Mouse (Mus musculus): ENCODE results near the gene Pyurf.
A peak's percentile ranks its signal among the peaks of the same experiment; 100 is the strongest.

Pyurf gene

DNA sequence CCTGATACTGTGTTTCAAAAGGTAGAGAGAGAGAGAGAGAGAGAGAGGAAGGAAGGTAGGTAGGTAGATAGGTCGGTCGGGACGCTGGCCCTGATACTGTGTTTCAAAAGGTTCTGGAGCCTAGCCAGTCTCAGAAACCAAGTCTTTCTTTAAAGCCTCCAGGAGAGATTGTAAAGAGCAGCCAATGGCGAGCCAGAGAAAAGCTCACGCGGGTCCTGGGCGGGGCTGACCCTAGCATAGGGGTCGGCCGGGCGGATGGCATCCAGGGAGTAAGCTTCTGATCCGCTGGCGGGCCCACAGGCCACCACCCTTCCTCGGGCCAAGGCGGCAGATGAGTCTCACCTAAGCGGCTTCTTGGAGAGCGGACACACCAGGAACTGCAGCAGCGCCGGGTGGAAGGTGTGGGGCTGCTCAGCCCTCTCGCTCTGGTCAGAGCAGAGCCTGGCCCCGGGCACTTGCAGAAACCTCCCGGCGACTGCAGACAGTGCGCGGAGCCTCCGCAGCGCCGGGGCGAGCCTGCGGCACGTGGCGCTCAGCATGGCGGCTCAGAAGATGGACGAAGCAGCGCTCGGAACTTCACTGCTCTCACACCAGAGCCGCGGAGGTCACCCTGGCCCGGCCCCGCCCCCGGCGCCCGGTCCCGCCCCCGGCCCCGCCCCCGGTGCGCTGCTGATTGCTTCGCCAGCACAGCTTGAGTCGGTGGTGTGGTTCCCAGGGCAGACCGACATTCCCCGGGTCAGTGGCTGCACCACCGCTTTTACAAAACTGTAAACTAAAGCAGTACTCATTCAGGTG, at the start of gene Pyurf:
Gene Pyurf (minus strand): TSS at position 612 of the 795 bp plus-strand sequence.
- DNase-seq: peak; percentile 94

DNA sequence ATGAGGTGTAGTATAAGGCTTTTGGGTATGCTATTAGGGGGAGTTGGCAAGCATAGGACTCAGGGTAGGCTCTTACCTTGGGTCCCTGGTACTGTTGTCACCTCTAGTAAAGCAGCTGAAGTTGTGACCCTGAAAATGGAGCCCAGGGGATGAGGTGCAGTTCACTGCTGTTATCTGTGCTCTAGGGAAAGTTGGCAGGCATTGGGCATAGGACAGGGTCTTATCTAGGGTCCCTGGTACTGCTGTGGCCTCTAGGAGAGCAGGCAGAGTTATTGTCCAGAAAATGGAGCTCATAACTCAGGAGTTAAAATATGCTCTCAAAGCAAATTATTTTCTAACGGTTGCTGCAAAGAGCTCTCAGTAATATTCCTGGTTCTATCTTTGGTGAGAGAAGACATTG, 29.5 kb upstream of the Pyurf start:
- DNase-seq: no peak

DNA sequence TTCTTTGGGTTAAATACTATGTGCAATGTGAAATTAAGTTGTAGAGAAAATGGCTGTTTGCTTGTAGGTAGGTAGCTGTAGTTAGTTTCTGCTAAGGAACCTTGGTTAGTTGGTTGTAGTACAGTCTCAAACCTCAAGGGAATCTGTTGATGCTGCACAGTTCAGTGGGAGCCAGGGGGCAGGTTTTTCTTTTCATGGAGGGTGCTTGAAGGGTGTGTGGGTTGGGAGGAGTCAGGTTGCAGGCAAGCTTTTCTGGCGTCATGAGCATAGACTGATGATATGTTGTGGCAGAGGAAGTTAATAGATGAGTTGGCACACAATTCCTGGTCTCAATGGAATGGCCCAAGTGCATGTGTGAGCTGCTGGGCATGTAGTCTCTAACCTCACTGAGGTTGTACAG, 19.8 kb upstream of the Pyurf start:
- DNase-seq: no peak

DNA sequence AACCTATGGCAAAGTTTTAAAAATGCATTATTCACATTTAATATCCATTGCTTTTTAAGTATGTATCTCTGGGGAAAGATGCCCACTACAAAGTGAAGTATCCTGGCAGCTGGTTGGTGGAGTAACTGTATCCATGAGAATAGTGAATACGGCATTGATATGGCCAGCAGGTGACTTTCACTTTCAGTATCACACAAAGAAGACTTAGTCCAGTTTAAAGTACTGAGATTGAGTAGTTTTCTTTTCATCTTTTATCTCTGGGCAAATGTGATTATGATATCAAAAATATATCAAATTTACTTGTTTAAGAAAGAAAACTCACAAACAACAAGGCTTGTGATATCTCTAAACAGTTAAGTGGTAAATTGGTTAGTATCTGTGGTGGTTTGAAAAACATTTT, 14.8 kb upstream of the Pyurf start:
- DNase-seq: no peak

DNA sequence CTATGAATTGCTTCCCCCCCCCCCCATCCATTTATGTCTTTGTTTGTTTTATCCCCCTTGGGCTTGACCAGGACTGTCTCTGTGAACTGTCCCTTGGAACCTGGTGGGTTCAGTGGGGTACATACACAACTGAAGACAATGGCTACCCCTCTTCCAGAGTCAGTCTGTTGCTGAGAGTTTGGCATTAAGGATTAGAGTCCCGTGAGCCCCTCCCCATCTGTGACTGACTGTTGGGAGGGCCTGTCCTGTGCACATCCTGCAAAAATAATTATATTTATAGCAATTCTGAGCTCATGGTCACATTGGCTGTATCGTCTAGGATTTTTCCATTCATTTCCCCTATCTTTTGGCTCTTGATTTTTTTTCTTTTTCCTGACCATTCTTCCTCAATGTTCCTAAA, 11.8 kb upstream of the Pyurf start:
- peak; percentile 16 for DNase-seq

DNA sequence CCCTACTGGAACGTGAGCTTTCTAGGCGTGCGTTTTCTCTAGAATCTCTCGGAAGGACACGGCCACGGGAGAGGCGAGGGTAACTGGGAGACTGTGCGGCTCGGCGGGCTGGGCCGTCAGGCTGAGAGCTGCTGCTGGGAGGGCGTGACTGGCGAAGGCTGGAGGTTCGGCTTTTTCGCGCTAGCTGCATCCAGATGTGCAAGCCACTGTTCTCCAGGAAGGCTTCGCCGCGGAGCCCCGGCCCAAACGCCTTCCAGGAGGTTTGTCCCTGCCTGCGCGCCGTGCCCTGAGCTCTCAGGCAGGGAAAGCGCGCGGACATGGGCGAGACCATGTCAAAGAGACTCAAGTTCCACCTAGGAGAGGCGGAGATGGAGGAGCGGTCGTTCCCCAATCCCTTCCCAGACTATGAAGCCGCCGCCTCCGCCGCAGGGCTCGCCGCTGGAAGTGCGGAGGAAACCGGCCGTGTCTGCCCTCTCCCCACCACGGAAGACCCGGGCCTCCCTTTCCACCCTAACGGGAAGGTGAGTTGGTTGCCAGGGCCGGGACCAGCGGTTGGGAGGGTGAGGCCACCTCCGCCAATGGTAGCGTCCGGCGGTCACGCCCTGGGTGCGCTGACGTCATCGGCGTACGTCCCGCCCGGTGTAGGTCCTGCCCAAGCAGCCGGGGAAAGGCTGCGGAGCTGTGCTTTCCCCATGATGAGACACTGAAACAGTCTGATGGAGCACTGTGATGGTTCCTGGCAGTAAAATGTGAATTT, 11.0 kb upstream of the Pyurf start:
- peak; percentile 98 for DNase-seq

DNA sequence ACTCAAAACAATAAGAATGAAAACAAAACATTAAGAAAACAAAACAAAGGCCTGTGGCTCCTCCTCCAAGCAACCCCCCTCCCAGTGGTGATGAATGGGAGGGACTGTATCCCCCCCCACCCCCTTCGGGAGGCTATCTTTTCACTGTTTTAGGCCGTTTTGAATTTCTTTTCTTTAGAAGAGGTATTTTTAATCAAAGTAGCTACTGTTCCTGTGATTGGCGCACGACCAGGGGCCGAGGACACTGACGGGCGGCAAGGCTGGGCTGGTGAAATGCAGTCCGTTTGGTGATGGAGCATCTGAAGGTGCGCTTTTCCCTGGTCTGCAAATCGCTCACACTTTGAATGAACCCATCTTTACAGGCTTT, 10.5 kb upstream of the Pyurf start, which contains the start of gene Lancl2:
Gene Lancl2 (plus strand): TSS at position 165 of the 367 bp plus-strand sequence.
- DNase-seq: peak; percentile 48

DNA sequence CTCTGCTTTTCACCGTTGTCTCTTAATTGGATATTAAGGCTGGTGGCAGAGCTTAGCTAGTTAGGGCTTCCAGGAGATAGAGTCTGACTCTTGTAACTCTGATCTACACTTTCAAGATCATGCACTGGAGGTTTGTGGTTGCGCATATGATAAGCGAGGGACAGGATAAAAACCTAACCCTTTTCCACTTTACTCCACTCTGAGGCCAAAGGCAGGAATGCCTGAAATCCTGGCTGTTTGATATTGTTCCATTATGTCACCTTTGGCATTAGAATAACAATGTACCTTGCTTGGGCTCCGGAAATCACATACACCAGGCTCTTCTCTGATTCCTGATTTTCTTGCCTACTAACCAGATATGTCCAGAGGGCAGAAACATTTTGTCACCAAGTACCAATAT, 9.8 kb upstream of the Pyurf start:
- no peak for DNase-seq

DNA sequence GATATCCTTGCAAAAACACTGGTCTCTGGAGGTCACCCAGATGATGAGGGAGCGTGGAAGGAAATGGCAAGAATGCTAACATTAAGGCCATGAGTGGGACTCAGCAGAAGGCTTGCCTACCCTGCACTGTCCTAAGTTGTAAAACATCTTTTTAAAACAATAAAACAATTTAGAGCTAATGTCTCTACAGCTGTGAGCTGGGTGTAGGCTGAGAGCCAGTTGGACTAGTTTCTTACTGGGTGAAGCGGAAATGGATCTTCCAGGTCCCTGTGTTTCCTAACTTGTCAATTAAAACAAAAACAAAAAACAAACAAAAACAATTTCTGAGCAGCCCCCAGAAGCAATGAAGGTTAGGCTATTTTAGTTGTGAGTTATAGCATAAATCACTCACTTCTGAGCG, 1.2 kb upstream of the Pyurf start:
- DNase-seq: no peak

DNA sequence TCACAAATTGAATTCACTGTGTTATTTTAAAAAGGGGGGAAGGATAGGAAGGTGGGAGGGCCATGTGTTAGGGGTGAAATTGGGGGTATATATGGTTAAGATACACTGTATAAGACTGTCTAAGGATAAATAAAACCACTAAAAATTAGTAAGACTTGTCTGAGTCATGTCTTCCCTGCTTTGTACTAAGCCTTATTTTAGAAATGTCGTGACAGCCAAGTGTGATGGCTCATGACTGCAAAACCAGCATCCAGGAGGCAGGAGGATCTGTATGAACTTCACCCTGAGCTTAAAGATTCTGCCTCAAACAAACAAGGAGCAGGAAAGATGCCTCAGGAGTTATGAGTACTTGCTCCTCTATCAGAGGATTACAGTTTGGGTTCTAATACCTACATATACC, 7.7 kb downstream of the Pyurf start:
- no peak for DNase-seq

DNA sequence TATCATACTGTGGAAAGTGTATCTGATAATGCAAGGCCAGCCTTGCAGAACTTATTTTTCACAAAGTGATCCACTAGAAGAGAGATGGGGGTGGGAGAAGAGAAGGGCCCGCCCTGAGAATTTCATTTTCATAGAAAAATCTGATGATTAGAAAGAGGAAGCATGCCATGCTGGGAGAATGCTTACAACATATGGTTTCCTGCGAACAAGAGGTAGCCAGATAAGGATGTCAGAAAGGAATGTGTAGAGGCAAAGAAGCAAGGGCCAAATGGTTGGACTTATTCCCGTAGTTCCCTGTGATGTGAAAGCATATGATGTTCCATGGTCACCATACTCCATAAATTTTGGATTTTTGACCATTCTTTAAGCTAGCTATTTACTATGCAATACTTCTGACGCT, 30.6 kb downstream of the Pyurf start:
- DNase-seq: no peak

DNA sequence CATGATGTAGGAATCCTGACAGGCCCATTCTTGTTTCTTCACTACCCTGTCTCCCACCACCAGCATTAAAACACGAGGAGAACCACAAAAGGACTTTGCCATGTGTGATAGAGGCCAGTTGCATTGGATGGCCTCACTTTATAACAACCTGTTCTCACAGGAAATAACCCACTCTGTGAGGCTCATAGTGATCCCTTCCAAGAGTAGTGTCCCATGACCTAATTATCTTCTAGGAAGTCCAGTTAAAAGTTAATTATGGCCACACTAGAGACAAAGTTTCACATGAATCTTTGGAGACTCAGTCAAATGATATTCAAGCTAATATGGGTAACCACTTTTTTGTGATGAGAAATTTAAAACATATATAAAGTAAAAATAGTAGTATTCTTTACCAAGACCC, 44.6 kb downstream of the Pyurf start:
- no peak for DNase-seq

DNA sequence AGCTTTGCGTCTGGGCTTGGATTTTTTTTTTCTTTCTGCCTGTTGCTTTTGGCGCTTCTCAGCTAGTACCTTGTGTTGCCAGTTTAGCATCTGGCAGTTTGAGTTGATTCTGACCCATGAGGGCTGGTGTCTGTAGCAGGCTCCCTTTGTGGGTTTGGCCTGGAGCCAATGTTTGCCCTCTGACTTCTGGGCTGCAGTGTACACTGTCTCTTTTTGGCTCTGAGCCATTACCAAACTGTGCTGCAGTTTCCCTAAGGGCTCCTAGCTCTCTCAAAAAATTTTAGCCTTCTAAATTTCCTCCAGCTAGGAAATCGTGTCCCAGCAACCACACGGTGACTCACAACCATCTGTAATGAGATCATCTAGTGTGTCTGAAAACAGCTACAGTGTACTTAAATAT, 50.1 kb downstream of the Pyurf start:
- peak; percentile 63 for DNase-seq

DNA sequence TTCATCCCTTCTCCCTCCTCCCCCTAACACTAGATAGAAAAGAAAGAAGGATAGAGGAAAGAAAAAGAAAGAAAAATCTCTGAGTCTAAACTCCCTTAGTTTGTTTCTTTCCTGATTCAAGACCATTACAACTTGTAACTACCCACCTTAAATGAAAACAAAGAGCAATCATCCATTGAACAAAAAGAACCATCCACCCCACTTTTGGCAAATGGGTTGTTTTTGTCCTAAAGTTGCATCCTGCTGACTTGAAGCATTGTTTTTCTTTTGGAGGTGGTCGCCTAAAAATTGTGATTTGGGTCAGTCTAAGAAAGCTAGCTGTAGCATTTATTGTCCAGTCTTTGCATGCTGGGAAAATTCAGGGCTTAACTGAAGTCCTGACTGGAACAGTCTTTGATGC, 52.3 kb downstream of the Pyurf start:
- DNase-seq: no peak

All from kidney, postnatal 10 days (tissue).